Mouse (Mus musculus) spleen, postnatal 36 days (tissue): ENCODE measurements around the gene Tenm3.

ENCODE experiments used
- DNase-seq, 2 experiments: peaks; one replicate each; pipeline ENCODE4 v3.0.0; 2022; ENCODE audit warnings: low spot score in 2 of 2, mixed read lengths in 1 of 2

The Tenm3 gene

DNA sequence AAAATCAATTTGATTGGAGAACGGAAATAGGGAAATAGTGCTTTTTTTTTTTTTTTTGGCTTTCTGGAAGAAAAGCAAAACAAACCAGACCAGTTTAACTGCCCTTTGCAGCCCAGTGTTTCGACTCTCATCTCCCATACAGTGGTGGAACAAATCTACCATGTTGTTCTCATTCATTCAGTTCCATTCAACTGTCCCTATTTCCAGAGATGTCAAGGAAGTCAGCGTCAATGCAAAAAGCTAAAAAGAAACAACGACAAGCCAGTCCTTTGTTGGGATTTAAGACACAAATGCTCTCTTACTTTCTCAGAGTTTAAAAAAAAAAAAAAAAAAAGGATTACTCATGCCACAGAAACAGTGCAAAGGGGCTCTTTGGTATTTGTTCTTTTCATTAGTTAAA lies 502.1 kb downstream of the Tenm3 start:
- no peak for DNase-seq

DNA sequence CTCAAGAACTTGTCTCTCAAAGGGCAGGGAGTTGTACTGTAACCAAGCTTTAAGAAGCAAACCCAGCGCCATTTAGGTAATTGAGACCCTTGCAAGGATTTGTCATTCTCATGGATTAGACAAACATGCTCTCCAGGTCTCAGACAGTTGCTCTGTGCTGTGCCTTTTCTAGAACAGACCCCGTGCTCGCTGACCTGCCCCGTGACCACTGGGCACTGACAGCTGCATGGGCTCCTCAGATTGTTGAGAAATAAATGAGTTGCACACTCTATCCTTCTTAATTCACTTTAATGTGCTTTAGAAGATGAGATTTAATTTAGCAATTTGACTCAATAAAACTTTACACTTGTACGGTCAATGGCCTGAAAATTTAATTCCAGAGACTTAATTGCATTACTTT lies 502.5 kb downstream of the Tenm3 start:
- no peak for DNase-seq

DNA sequence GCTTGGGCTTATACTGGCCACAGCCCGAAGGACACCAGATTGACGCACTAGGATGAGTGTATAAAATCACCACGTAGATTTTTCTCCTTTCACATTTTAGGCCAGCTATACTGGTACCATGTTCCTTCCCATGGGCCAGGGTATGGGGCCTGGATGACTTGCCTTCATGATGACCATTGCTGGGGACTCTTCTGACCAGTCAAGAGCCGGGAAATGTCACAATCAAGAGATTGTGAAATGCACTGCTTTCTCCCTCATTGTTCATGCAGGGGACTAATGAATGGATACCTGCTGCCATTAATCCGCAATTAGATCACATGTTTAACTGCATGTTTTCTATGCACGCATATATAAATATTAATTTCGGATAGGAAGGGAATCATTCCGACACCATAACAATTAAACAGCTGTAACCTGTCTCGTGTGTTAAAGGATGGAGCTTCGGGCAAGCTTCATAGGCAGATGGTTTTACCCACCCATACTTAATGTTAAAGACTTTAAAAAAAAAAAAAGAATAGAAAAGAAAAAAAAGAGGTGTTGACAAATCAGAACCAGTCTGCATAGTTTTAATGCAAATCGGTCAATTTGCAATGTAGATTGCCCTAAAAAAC lies 521.0 kb downstream of the Tenm3 start:
- DNase-seq: no peak

DNA sequence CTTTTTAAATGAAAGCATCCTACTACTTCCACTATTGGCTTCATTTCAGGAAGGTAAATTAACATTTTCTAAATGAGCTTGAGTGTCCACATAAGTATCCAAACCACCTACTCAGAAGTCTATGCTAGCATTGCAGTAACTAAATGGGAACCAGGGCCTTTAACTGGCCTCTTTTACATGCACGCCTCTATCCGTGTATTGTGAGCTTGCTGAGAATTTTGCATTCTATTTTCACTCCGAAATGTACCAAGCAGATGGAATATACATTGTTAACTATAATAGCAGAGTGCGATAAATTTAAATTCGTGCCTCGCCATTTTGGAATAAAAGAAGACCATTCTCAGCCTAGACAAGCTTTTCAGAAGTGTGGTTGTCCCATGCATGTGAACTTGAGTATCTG lies 521.5 kb downstream of the Tenm3 start:
- DNase-seq: no peak

DNA sequence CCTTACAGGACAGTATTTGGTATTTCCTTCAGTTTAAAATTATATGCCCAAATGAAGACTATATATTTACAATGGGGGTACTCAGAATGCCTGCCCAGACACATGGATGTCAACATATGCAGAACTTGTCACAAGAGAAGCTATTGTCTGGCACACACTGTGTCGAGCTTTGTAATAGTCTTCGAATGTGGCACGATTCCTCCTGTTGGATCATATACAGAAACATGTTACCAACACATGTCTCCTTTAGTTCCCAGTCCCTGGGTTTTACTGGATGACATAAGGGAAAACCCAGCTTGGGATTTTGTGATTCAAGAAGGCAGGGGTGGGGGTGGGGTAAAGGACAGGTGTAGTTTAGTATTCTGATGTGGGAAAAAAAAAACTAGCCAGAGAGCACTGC lies 524.1 kb downstream of the Tenm3 start:
- no peak for DNase-seq

DNA sequence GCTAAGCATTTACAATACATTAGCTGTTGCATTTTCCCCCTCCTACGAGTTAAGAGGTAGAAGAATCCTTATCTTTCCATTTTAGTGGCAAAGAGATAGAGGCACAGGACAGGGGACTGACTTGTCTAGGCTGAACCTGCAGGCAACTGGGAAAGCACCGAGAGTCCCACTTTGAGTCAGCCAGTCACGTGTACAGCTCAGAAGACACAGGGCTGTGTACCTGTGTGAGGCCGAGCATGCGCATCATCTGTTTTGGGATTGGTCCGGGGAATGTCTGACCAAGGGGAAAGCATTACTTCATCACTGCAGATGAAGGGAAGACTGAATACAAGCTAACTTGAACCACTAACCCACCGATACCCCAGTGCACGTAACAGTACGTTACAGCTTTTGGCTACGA lies 526.3 kb downstream of the Tenm3 start:
- DNase-seq: no peak

DNA sequence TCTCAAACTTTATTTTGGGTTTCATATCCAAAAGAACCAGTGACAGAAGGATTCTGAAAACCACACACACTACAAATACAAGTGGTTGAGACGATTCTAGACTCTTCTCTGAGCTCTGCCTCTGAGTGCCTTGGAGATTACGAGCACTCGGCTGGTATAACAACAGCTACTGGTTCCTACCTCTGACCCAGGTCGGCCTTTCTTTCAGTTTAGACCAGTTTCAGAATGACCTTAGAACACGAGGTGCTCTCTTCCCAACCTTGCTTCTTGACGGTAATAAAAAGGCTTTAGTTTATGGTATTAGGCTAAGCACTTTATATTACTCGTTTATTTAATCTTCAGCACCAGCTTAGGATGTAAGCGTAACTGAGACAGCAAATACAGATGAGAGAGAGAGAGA lies 528.1 kb downstream of the Tenm3 start:
- DNase-seq: no peak

DNA sequence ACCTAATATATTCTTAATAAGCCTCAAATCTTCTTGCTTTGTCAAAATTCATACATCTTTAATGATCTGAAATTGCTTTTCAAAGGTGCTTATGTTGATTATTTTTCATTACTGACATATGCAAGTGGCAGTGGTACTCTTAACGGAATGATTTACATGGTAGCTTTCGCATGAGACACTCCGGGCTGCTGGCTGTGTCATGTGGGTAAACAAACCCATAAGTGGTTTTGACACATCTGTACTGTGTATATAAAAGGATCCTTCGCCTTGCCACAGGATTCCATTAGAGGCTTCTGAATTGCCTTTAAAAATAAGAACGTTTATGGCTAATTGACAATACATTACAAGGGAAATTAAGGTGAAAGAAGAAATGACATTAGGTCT lies 529.8 kb downstream of the Tenm3 start:
- no peak for DNase-seq

DNA sequence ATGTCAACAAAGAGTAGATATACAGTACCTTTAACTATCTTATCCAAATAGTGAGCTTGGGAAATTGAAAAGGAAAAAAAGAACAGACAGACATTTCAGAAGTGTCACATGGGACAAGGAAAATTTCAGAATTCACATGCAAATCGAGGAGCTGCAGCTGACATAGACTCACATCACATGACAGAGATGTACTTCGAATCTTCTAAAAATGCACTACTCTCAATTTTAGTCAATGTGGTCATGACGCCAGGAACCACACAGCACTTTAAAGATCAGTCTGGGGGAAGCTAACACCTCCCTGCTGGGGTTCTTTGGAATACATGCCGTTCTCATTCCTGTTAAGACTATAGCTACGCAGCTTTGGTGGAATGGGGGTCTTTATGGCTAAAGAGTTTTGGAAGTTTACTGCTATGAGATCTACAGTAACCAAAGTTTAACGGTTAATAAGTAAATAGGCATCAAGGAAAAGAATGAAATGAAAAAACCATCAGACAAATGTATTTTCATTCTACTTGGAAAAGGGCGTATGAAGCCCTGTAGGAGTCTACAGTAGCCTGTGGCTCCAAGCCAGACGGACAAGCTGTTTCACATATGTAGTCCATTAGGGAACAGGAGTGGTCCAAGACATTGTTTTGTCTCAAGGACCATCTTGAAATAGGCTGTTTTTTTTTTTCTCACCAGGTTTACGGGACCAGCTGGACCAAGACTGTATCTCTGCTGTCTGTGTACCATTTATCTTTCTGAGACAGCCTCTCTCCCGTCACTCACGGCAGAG lies 530.4 kb downstream of the Tenm3 start:
- no peak for DNase-seq

DNA sequence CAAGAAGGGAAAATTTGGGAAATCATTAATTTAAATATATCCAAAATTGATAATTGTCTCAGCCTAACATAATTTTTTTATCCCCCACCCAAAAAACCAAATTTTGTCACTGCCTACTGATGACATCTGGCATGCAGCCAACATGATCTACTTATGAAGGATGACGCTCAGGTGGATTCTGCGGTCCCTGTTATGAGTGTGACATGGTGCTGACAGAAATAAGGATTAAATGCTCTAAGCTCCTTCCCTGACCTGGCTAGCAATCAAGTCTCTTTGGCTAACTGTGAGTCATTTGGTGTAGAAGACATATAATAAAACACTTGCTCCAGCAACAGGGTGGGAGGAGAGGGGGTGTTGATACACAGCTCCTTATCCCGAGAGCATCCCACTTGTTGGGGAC lies 532.0 kb downstream of the Tenm3 start:
- no peak for DNase-seq

DNA sequence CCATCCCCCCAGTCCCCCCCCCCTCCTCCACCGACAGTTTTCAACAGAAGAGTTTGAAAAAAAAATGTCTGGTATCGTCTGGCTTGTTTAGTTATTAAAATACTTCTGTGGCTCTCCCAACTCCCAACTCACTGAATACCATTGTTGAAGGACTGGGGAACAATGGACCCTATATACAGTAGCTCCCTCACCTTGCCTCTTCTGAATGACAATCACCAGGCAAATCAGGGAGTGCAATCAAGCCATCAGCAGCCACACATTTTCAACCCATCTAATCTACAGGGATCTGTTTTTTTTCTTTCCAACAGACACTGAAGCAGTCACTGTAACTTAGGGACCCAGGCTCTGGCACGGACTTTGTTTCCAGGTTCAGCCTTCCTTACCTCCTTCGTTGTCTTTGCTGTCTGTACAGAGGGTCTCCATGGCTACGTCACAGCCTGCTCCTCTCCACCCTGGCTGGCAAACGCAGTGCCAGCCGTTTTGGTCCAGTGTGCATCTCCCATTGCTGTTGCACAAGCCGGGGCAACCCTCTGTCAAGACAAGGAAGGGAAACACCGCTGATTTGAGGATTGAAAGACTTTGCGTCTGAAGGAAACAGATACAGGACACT lies 533.4 kb downstream of the Tenm3 start:
- DNase-seq: no peak

DNA sequence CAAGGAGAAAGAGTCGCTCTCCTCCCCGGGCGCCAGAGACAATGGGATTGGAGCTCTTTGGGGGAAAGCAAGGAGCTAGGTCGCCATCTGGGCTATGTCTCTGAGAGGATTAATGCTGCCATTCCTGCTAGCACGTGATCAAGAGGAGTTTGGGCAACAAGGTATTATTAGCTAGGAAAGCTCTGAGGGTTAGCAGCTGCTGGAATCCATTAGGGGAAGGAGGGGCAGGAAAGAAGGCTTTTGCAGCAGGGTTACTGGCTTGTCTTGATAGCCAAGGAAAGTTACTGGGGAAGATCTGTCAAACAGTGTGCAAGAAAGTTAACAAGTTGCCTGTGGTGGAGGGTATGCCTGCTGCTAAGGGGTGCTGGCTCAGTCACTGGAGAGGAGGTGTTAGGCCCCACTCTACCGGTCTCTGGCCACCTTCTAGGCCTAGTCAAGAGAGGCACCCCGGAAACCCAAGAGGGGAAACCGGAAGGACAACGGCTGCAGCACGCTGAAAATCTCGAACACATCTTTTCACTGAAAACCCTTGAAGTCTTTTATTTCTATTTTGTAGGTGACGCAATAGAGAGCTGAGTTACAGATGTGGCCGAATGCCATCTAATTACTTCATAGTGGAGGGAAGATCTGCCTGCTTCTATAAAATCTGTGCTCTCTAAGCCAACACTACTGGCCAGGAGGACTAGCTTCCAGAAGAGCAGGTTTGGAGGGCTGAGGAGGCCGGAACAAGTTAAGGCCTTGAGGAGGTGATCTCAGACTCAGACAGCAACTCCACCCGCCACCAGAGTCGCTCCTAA lies 534.4 kb downstream of the Tenm3 start:
- no peak for DNase-seq

DNA sequence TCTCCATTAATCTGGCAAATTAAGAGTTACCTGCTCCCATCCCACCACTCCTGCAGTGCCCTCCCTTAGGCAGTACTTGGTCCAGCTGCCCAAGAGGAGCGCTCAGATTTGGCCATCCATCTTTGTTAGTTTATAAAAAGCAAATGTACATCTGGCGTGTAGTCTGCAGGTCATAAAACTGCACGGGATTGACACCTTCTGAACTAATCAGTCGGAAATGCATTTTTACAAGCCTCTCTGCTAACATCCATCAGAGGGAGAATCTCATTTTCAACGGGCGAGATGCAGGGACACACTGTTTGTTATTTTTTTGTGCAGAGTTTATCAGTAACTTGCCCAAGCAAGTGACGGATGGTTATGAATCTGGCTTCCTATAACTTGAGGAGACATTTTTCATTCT lies 539.5 kb downstream of the Tenm3 start:
- DNase-seq: no peak

DNA sequence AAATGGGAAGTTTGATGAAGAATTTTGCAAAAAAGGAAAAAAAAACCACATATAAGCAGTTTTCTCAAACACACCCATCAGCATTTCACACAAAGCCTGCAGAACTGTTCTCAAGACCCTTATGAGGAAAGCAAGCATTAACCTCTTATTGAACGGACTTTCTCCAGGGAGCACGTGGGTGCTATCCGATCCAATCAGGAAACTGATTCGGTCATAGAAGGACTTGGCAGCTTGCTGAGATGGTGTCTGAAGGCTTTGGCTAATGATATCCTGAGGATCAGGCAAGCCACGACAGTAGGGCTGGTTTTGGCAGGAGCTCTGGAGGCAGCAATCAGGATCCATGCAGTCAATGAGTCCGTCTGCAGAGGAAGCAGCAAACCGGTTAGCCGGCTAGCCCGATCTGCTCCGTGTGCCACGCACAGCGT lies 543.1 kb downstream of the Tenm3 start:
- DNase-seq: no peak

DNA sequence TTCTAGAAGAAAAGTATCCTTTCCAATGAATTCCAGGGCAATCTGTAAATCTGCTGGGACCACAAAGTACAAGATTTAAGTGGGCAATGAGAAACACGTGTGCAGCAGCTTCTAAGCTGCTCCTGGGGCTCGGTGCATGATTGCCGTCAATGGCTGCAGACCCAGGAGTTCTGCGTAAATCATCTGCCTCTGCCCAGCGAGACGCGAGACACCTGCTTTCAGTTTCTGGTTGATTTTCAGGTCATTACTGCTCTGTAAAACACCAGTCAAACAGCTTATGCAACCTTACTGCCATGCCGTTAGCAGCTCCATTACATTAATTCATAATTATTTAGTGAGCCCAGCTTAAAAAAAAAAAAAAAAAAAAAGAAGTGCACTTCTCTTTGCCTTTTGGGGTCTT lies 543.7 kb downstream of the Tenm3 start:
- no peak for DNase-seq

DNA sequence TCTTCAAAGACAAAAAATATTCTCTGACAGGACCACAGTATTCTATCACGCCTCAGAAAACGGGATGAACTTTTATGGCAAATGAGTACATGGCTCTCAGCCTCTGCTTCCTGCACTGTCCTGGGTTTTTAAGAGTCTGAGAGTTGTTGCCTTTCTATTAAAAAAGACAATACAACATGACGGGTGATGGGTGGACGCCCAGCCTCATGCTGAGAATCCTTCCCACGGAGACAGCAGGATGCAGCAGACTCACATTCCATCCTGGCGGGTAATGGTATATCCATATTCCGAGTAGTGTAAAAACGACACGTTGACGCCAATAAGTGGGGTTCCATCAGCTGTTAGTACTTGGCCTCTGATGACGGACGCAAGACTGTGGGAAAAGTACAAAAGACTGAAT lies 544.4 kb downstream of the Tenm3 start:
- DNase-seq: no peak

DNA sequence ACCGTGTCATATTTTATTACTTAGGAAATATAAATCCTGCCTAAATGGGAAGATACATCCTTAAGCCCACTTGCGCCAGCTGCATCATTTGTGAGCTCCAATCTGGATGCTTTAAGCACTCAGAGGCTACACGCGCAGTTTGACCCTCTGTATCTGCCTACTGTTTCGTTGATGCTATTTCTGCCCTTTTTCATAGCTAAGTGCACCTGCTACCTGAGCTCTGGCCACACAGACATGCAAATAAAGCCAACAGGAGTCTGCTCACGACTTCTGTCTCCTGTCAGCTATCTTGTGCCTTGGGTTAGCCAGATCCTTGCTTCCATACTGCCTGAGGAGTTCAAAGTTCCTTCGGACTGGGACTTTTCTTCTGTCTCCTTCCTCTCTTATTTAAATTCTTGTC lies 547.4 kb downstream of the Tenm3 start:
- DNase-seq: no peak

DNA sequence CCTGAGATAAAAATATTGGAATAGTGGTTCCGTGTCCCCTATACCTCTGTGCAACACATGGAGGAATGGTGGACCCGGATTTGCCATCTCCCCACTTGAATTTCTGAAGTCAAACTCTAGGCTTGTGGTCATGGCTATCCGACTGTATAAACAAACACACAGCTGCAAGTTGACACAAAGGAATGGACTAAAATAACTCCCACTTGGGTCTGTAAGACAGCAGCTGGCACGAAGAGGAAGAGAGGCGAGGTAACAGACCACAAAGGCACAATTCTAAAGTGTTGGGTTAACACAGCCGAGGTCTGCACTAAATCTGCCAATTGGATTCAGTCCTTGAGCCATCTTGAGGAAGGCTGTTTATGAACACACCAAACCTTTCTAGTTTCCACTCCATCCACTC lies 548.2 kb downstream of the Tenm3 start:
- DNase-seq: no peak

DNA sequence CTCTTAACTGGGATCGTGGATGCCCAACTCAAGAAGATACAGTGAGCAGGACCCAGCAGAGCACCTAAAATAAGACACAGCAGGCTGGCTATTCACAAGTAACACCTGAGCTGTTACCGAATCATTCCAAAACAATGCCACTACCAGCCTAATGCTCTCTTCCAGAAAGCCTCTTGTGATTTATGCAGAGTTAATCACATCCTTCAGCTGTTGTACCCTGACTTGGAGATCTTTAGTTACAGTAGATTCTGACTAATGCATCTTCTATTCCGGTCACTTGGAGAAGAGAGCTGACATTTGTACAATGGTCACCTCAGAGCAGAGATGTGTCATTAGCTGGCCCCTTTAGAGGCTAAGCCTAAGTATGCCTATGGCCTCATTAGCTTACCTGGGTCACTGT lies 550.0 kb downstream of the Tenm3 start:
- DNase-seq: no peak

DNA sequence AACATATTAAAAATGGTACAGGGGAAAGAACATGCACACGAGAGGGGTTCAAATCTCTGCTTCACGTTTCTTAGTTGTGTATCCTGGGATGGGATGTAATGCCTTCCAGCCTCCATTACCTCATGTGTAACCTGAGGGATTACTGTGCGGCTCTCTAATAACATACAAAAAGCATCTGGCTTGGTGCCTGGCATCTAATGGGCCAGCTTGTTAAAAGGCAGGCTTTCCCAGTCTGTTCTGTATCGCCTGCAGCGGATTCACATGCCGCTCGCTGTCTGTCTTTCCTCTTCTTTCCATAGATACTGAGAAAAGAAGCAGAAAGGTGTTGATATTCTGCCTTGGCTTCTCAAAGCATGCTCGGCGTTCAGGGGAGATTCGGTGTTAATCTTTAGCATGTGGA lies 558.3 kb downstream of the Tenm3 start:
- no peak for DNase-seq

DNA sequence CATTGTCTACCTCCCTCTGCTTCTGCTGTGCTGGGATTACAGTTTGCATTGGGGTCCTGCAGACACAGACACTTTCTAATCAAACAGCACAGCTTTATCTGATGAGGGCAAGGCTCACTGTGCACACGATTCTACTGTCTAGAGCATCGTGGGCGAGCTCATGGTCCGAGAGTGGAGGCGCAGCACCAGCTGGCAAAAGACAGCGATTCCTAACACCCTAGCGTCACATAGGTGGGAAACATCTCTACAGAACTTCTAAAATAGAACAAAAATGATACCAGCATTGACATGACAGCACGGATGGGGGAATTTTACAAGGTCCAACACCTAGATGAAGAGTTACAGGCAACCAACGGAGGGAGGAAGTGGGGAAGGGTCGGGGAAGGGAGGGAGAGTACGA lies 561.9 kb downstream of the Tenm3 start:
- DNase-seq: no peak

DNA sequence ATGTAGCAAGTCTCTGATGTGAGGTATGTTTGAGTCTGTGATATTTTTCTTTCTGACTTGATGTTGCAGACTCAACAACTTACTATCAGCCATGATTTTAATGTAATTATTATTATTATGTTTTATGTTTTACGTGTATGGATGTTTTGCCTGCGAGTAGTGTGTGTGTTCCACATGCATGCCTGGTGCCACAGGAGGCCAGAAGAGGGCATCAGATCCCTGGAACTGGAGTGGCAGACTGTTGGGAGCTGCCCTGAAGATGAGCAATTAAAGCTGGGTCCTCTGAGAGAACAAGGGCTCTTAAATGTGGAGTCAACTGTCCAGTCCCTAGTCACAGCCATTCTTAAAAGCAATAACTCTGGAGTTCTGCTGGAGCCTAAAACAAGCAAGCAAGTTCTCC lies 564.4 kb downstream of the Tenm3 start:
- no peak for DNase-seq
